Mouse (Mus musculus) limb, embryonic 14.5 days (tissue): ENCODE results near the gene Slpi. TPM values are rescaled to one million over a fixed set of nuclear protein-coding genes. Genes with fewer than 3 reads are reported as not detected.
"Not testable (repeated sequence)": the region's sequence is repeated elsewhere in the genome, so short reads cannot be mapped to it uniquely, and the experiment has no call there.

Source experiments
- ATAC-seq: fragments of 200-750 bp; cut with Nextera tagmentation; 2 replicates; pipeline ENCODE4 v1.8.0; 2017; ENCODE audit warnings: low read depth, moderate number of reproducible peaks, moderate TSS enrichment; ENCODE audit not compliant: low FRiP score
- DNase-seq: peaks from one replicate; pipeline ENCODE4 v3.0.0-alpha.2; 2015; ENCODE audit warnings: low spot score
- H3K27ac ChIP-seq: fragments of 300-500 bp; sonication (generic); replicated peaks from 2 replicates; pipeline ENCODE4 v1.5.1; 2014; ENCODE audit warnings: low read depth, mild to moderate bottlenecking, low read length, moderate library complexity, mixed read lengths
- H3K27me3 ChIP-seq: fragments of 300-500 bp; sonication (generic); 2 replicates; pipeline ENCODE4 v1.6.1; 2014; ENCODE audit warnings: low read length, mixed read lengths; ENCODE audit not compliant: control insufficient read depth, insufficient read depth
- H3K36me3 ChIP-seq: fragments of 300-500 bp; sonication (generic); 2 replicates; pipeline ENCODE4 v1.6.1; 2014; ENCODE audit warnings: mild to moderate bottlenecking, low read length, moderate library complexity, mixed read lengths; ENCODE audit not compliant: control insufficient read depth, insufficient read depth
- H3K4me1 ChIP-seq: fragments of 300-500 bp; sonication (generic); 2 replicates; pipeline ENCODE4 v1.6.1; 2014; ENCODE audit warnings: antibody characterized with exemption, low read length, mixed read lengths; ENCODE audit not compliant: control insufficient read depth, insufficient read depth
- H3K4me2 ChIP-seq: fragments of 300-500 bp; sonication (generic); replicated peaks from 2 replicates; pipeline ENCODE4 v1.6.1; 2014; ENCODE audit warnings: low read depth, mild to moderate bottlenecking, low read length, moderate library complexity; ENCODE audit not compliant: severe bottlenecking
- H3K4me3 ChIP-seq: fragments of 300-500 bp; sonication (generic); replicated peaks from 2 replicates; pipeline ENCODE4 v1.5.1; 2014; ENCODE audit warnings: low read length
- H3K9ac ChIP-seq: fragments of 300-500 bp; sonication (generic); 2 replicates; pipeline ENCODE4 v1.6.1; 2014; ENCODE audit warnings: mild to moderate bottlenecking, low read depth, low read length, moderate library complexity; ENCODE audit not compliant: severe bottlenecking
- H3K9me3 ChIP-seq: fragments of 300-500 bp; sonication (generic); 2 replicates; pipeline ENCODE4 v1.6.1; 2016; ENCODE audit warnings: low read length; ENCODE audit not compliant: control insufficient read depth
- POLR2A ChIP-seq: fragments of 200-500 bp; IDR thresholded peaks from 2 replicates; pipeline ENCODE4 v1.8.0; 2012; ENCODE audit warnings: inconsistent platforms, mild to moderate bottlenecking, moderate library complexity, borderline replicate concordance; ENCODE audit not compliant: insufficient read depth, insufficient read length; ENCODE audit errors: extremely low read depth
- WGBS: fragments of 180-500 bp; shearing (Covaris S2); extraction: QIAGEN DNeasy Blood & Tissue Kit; methylation state at CpG from one replicate; pipeline ENCODE4 v1.1.7; 2014; 5-methylcytosine and 5-hydroxymethylcytosine counted together
- polyA plus RNA-seq, 2 experiments: library from polyadenylated mRNA; depleted of rRNA in 1 of 2; stranded (reverse) in 1 of 2; unstranded in 1 of 2; fragments of >200 nt; fragmentation: Nextera tagmentation in 1 of 2; extraction: Ambion mirVana in 1 of 2; gene quantifications; 2 replicates each; pipeline versions ENCODE4 v1.2.1 to v1.2.3; 2012 to 2014

The Slpi gene
- polyA plus RNA-seq, 2 experiments: 1.1 to 5.1 TPM

GRCm38 (mm10) chr2:164348980-164349379 is 39.9 kb downstream of the Slpi start:
- Histone ChIP-seq H3K9ac (no peak overlapping the region), H3K4me2 (no peak overlapping the region), H3K36me3 (no peaks in the 10 kb centered on the region), H3K27ac (no peak overlapping the region), H3K4me1 (no peaks in the 10 kb centered on the region), H3K27me3 (no peaks in the 10 kb centered on the region), H3K4me3 (no peak overlapping the region), H3K9me3 (no peaks in the 10 kb centered on the region)
- WGBS: 91% methylated on average over 3 of the region's 3 CpGs
- ATAC-seq: no peak
- no peak for DNase-seq
- TF ChIP-seq POLR2A: no peak

GRCm38 (mm10) chr2:164347697-164348096 is 41.2 kb downstream of the Slpi start:
- not testable (repeated sequence) for ATAC-seq, H3K27ac ChIP-seq, H3K27me3 ChIP-seq, H3K4me3 ChIP-seq, H3K9me3 ChIP-seq, H3K4me2 ChIP-seq, H3K9ac ChIP-seq, H3K36me3 ChIP-seq, H3K4me1 ChIP-seq, DNase-seq

DNA sequence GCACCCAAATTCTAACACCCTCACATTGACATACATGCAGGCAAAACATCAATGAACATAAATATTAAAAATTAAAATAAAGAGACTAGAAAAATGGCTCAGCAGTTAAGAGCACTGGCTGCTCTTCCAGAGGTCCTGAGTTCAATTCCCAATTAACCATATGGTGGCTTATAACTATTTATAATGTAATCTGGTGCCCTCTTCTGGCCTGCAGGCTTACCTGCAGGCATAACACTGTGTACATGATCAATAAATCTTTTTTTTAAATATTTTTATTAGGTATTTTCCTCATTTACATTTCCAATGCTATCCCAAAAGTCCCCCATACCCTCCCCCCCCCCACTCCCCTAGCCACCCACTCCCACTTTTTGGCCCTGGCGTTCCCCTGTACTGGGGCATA is 45.2 kb downstream of the Slpi start:
- H3K4me1 ChIP-seq, H3K4me3 ChIP-seq, H3K27ac ChIP-seq, DNase-seq, H3K9me3 ChIP-seq, H3K36me3 ChIP-seq, H3K4me2 ChIP-seq, ATAC-seq, H3K27me3 ChIP-seq, H3K9ac ChIP-seq: not testable (repeated sequence)
- WGBS: 76% methylated on average over 1 of the region's 1 CpGs

GRCm38 (mm10) chr2:164332440-164332839 is 56.5 kb downstream of the Slpi start, which contains the start of gene Svs5:
Gene Svs5, plus strand, starts transcription at chr2:164332740.
- not testable (repeated sequence) for H3K36me3 ChIP-seq, H3K4me3 ChIP-seq, H3K9ac ChIP-seq, DNase-seq, H3K9me3 ChIP-seq, H3K27ac ChIP-seq, H3K27me3 ChIP-seq, H3K4me2 ChIP-seq, H3K4me1 ChIP-seq, ATAC-seq
- 80% methylated on average over 3 of the region's 3 CpGs for WGBS

- 83% methylated on average over 6 of the region's 6 CpGs for WGBS
- Histone ChIP-seq H3K27ac (no peak overlapping the region), H3K9ac (no peak overlapping the region), H3K4me3 (no peak overlapping the region), H3K4me2 (no peak overlapping the region), H3K4me1 (no peaks in the 10 kb centered on the region), H3K9me3 (no peaks in the 10 kb centered on the region), H3K27me3 (no peaks in the 10 kb centered on the region), H3K36me3 (no peaks in the 10 kb centered on the region)
- TF ChIP-seq POLR2A: no peak
- ATAC-seq: no peak
- DNase-seq: no peak
These were observed 67.9 kb downstream of the Slpi start for GRCm38 (mm10) chr2:164320983-164321382.

DNA sequence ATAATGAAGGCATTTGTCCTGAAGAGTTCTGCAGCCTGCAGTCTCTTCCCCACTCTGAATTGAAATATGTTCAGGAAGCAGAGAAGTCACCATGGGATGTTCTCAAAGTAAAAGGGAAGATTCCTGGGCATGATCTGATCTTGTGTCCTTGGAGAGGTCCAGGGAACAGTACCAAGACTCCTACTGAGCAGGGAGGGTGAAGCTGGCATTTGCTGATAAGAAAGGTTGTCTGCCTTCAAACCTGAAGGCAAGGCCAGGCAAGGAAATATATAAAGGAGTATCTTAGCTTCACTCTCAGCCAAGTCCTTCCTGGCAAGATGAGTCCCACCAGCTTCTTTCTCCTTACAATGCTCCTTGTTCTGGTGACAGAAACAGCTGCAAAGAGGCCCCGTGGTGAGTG is 72.4 kb downstream of the Slpi start, which contains the start of gene Svs6:
TSS of gene Svs6 (plus strand) at position 301 of the 400 bp plus-strand sequence.
- H3K27ac ChIP-seq, H3K9me3 ChIP-seq, ATAC-seq, H3K4me1 ChIP-seq, H3K36me3 ChIP-seq, H3K4me3 ChIP-seq, H3K9ac ChIP-seq, H3K27me3 ChIP-seq, H3K4me2 ChIP-seq, DNase-seq: not testable (repeated sequence)
- WGBS: 92% methylated on average over 1 of the region's 1 CpGs

GRCm38 (mm10) chr2:164315460-164315859 is 73.4 kb downstream of the Slpi start:
- H3K27me3 ChIP-seq, DNase-seq: not testable (repeated sequence)

More at GRCm38 (mm10) chr2:164315460-164315859, 73.4 kb downstream of the Slpi start:
- not testable (repeated sequence) for H3K4me3 ChIP-seq, H3K27ac ChIP-seq, H3K9ac ChIP-seq, H3K4me2 ChIP-seq, H3K9me3 ChIP-seq, H3K4me1 ChIP-seq, H3K36me3 ChIP-seq, ATAC-seq
